Mouse (Mus musculus) lung, postnatal 0 days (tissue): ENCODE measurements around the gene Stac. TPM values are rescaled to one million over a fixed set of nuclear protein-coding genes. Genes with fewer than 3 reads are reported as not detected.

ENCODE experiments used
- ATAC-seq: fragments of 200-750 bp; cut with Nextera tagmentation; 2 replicates; pipeline ENCODE4 v1.8.0; 2017; ENCODE audit warnings: moderate library complexity
- DNase-seq: peaks from one replicate; pipeline ENCODE4 v3.0.0-alpha.2; 2016; ENCODE audit warnings: low spot score
- H3K27ac ChIP-seq: fragments of 300-500 bp; sonication (generic); 2 replicates; pipeline ENCODE4 v1.5.1; 2014; ENCODE audit warnings: antibody characterized with exemption, mild to moderate bottlenecking, low read length, mixed read lengths
- H3K27me3 ChIP-seq: fragments of 300-500 bp; sonication (generic); replicated peaks from 2 replicates; pipeline ENCODE4 v1.6.1; 2014; ENCODE audit warnings: low read length, mixed read lengths; ENCODE audit not compliant: insufficient read depth
- H3K36me3 ChIP-seq: fragments of 300-500 bp; sonication (generic); 2 replicates; pipeline ENCODE4 v1.6.1; 2014; ENCODE audit warnings: low read length, mixed read lengths; ENCODE audit not compliant: insufficient read depth
- H3K4me1 ChIP-seq: fragments of 300-500 bp; sonication (generic); 2 replicates; pipeline ENCODE4 v1.6.1; 2014; ENCODE audit warnings: antibody characterized with exemption, low read depth, low read length, mixed read lengths; ENCODE audit not compliant: insufficient read depth
- H3K4me2 ChIP-seq: fragments of 300-500 bp; sonication (generic); replicated peaks from 2 replicates; pipeline ENCODE4 v1.6.1; 2014; ENCODE audit warnings: low read depth, mild to moderate bottlenecking, low read length, moderate library complexity, mixed read lengths
- H3K4me3 ChIP-seq: fragments of 300-500 bp; sonication (generic); 2 replicates; pipeline ENCODE4 v1.5.1; 2014; ENCODE audit warnings: low read depth, low read length
- H3K9ac ChIP-seq: fragments of 300-500 bp; sonication (generic); replicated peaks from 2 replicates; pipeline ENCODE4 v1.6.1; 2014; ENCODE audit warnings: low read depth, mild to moderate bottlenecking
- H3K9me3 ChIP-seq: fragments of 300-500 bp; sonication (generic); 2 replicates; pipeline ENCODE4 v1.6.1; 2016; ENCODE audit warnings: low read length, mixed read lengths
- CTCF ChIP-seq: IDR thresholded peaks from 2 replicates; pipeline ENCODE4 v1.5.1; 2016; ENCODE audit warnings: antibody characterized with exemption, mild to moderate bottlenecking
- EP300 ChIP-seq: IDR thresholded peaks from 2 replicates; pipeline ENCODE4 v1.6.1; 2016; ENCODE audit warnings: antibody characterized with exemption, mild to moderate bottlenecking, control low read depth
- WGBS: fragments of 180-500 bp; shearing (Covaris S2); extraction: QIAGEN DNeasy Blood & Tissue Kit; methylation state at CpG from one replicate; pipeline ENCODE4 v1.1.7; 2014; 5-methylcytosine and 5-hydroxymethylcytosine counted together
- polyA plus RNA-seq: library from polyadenylated mRNA; unstranded; fragments of >200 nt; fragmentation: Nextera tagmentation; extraction: Ambion mirVana; gene quantifications from 2 replicates; pipeline ENCODE4 v1.2.1, GENCODE M21; 2015

Gene Stac
- polyA plus RNA-seq, 1 experiment from 2014 or later = 0.36 TPM

DNA sequence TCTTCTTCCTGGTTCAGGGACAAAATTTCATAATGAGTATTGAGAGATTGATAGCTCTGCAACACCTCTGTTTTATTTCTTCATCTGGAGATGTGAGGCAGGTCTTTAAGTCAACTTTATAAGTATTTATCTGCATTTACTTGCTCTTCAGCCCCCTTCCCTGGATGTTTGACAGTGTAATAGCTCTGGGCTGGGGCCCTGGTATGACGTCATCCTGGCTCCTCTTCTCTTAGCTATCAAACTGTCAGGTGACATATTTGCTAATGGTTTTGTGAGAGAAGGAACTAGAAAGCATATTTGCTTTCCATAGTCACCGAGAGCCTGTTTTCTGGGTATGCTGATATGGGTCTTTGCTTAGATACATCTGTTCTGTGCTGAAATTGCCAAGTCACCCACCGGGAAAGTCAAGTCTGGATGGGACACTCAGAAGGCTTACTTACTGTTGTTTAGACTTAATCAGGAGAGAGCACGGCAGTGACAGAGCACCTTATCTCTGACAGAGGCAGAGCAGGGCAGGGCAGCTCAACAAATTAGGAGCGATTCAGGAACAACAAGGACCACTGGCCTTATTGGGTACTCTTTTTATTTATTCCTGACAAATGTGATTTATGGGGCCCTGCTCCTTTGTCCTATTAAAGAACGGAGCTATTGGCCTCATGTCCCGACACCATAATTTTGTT is 155.3 kb downstream of the Stac start:
- H3K4me1 ChIP-seq = no peaks in the 10 kb centered on the region
- TF ChIP-seq EP300 (no peak), CTCF (no peak)
- H3K36me3 ChIP-seq = no peaks in the 10 kb centered on the region
- H3K4me3 ChIP-seq = no peak overlapping the region
- no peaks in the 10 kb centered on the region for H3K27me3 ChIP-seq
- 15% methylated on average over 7 of the region's 7 CpGs for WGBS
- no peak overlapping the region for H3K4me2 ChIP-seq
- no peak for ATAC-seq
- H3K9ac ChIP-seq = no peak overlapping the region
- no peak overlapping the region for H3K27ac ChIP-seq
- no peak for DNase-seq
- H3K9me3 ChIP-seq = no peaks in the 10 kb centered on the region

DNA sequence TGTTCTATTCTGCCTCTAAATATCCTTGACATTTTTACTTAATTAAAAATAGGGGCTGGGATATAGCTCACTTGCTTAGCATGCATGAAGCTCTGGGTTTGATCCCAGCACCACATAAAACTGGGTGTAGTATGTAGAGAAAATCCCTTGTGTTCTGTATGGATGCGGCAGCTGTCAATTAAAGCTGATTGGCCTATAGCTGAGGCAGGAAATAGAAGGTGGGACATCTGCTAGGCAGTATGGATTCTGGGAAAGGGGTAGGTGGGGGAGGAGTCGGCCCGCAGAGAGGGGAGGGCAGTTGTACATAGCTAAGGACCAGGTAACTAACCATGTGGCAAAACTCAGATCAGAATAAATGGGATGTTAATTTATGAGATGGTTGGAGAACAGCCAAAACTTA is 166.3 kb downstream of the Stac start:
- ATAC-seq (no peak), DNase-seq (no peak)
- Histone ChIP-seq H3K27me3 (no peaks in the 10 kb centered on the region), H3K4me2 (no peak overlapping the region), H3K9ac (no peak overlapping the region), H3K36me3 (no peaks in the 10 kb centered on the region), H3K9me3 (no peaks in the 10 kb centered on the region), H3K27ac (no peak overlapping the region), H3K4me1 (no peaks in the 10 kb centered on the region), H3K4me3 (no peak overlapping the region)
- WGBS = 91% methylated on average over 3 of the region's 3 CpGs
- TF ChIP-seq CTCF (no peak), EP300 (no peak)

DNA sequence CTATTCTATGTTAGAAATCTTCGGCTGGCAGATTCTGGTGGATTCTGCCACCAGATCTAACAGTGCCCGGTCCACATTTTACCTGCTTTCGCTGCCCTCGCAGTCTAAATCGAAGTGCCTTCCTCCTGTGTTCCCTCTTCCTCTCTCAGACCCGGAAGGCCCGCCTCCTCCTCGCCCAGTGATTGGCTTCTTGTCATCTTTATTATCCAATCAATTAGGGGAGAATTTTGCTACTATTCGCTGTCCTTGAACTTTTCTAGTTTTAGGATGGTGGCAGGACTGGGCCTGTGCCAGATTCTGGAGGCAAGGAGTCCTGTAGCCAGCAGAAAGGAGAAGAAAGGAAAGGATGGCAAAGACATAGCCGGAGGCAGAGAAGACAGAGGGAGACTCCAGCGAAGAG is 167.0 kb downstream of the Stac start:
- ATAC-seq (no peak), DNase-seq (no peak)
- Histone ChIP-seq H3K4me1 (no peaks in the 10 kb centered on the region), H3K27me3 (no peaks in the 10 kb centered on the region), H3K9me3 (no peaks in the 10 kb centered on the region), H3K9ac (no peak overlapping the region), H3K4me3 (no peak overlapping the region), H3K4me2 (no peak overlapping the region), H3K27ac (no peak overlapping the region), H3K36me3 (no peaks in the 10 kb centered on the region)
- TF ChIP-seq EP300 (no peak), CTCF (no peak)
- 92% methylated on average over 11 of the region's 11 CpGs for WGBS

DNA sequence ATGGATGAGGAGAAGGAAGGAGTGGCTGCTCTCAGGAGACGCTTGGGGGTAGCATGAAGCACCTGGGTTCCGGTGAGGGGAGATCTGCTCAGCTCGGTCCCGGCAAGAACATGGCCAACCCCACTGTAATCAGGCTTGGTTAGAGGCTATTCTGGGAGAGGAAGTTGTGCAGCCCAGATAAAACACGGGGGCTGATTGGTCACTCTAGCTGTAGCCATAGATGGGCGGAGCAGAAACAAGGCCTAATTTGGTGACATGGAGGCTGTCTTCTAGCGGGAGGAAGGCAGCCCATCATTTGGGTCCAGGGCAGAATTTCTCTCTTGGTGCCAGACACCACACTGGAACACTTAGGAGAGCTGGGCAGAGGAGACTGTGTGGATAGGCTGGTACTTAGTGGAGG is 167.9 kb downstream of the Stac start:
- TF ChIP-seq EP300 (no peak), CTCF (no peak)
- Histone ChIP-seq H3K27ac (no peak overlapping the region), H3K4me2 (no peak overlapping the region), H3K4me3 (no peak overlapping the region), H3K9ac (no peak overlapping the region), H3K27me3 (no peaks in the 10 kb centered on the region), H3K4me1 (no peaks in the 10 kb centered on the region), H3K9me3 (no peaks in the 10 kb centered on the region), H3K36me3 (no peaks in the 10 kb centered on the region)
- WGBS = 91% methylated on average over 7 of the region's 7 CpGs
- no peak for DNase-seq
- no peak for ATAC-seq

DNA sequence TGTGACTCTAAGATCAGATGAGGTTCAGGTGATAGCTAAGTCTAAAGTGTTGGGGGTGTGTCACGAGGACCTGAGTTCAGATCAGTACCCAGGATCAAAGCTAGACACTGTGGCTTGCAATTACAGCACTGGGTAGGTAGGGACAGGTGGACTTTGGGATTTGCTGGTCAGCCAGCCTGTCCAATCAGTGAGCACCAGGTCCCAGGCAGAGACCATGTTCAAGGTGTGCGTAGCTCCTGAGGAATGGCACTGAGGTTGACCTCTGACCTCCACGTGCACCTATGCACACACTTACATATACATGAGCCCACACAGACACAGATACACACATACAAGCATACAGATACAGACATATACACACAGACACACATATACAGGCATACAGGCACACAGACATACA is 174.6 kb downstream of the Stac start:
- no peaks in the 10 kb centered on the region for H3K9me3 ChIP-seq
- H3K4me3 ChIP-seq = no peak overlapping the region
- H3K9ac ChIP-seq = no peak overlapping the region
- H3K4me2 ChIP-seq = no peak overlapping the region
- 85% methylated on average over 3 of the region's 3 CpGs for WGBS
- H3K36me3 ChIP-seq = no peaks in the 10 kb centered on the region
- ATAC-seq = no peak
- H3K27ac ChIP-seq = no peak overlapping the region
- H3K27me3 ChIP-seq = no peaks in the 10 kb centered on the region
- no peaks in the 10 kb centered on the region for H3K4me1 ChIP-seq
- DNase-seq = no peak
- TF ChIP-seq CTCF (no peak), EP300 (no peak)

DNA sequence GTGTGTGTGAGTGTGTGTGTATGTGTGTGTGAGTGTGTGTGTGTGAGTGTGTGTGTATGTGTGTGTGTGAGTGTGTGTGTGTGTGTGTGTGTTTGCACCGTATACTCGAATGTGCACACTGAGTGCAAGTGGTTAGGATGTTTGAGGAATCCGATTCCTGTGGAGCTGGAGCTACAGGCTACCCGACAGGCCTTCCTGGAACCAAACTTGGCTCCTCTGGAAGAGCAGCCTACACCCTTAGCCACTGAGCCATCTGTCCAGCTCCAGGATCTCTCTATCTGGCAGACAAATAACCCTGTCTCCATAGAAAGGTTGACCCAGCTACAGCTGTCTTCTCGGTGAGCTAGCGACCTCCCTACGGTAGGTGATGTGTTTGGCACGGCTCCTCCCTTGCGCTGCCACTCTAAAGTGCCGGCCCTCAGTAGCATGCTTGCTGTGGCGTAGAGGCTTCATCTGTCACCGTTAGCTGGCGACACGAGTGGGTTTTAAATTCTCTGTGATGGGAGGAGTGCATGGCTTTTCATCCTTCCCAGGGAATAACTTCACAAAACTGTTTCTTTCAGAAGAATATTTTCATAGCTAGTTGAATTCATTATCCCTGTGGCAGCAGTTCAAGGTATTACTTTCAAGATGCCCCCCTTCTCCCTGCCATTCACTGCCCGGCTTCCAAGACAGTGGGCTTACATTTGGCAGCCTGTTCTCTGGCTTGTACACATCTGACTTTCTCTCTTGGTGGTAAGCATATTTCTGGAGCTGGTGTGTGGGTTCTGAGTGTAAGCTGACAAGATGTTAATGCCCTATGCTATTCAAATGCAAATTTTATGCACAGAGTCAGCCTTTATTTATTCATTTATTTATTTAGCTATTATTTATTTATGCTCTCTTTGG is 175.3 kb downstream of the Stac start:
- ATAC-seq = no peak

More for the DNA sequence above, 175.3 kb downstream of the Stac start:
- WGBS = 69% methylated on average over 15 of the region's 15 CpGs
- Histone ChIP-seq H3K27ac (no peak overlapping the region), H3K9me3 (no peaks in the 10 kb centered on the region), H3K36me3 (no peaks in the 10 kb centered on the region), H3K4me1 (no peaks in the 10 kb centered on the region), H3K27me3 (no peaks in the 10 kb centered on the region), H3K9ac (no peak overlapping the region), H3K4me3 (no peak overlapping the region), H3K4me2 (no peak overlapping the region)
- TF ChIP-seq CTCF = no peak
- no peak for TF ChIP-seq EP300
- DNase-seq = no peak
